Mouse (Mus musculus) small intestine, adult 2 months (tissue): ENCODE measurements around the gene Tmem82.

Experiments
- CTCF ChIP-seq: fragments of 200-500 bp; IDR thresholded peaks from 2 replicates; pipeline ENCODE4 v1.5.1; 2012; ENCODE audit warnings: low read depth, mild to moderate bottlenecking, control low read depth, inconsistent platforms, low read length, moderate library complexity, mixed read lengths; ENCODE audit not compliant: insufficient replicate concordance, insufficient read length; ENCODE audit errors: extremely low read depth
- POLR2A ChIP-seq: fragments of 200-500 bp; IDR thresholded peaks from 2 replicates; pipeline ENCODE4 v1.6.1; 2012; ENCODE audit warnings: low read depth, mild to moderate bottlenecking, control low read depth, inconsistent platforms, low read length, moderate library complexity

GRCm38 (mm10) chr4:141664799-141665198 is 46.4 kb upstream of the Tmem82 start, which contains the start of gene Plekhm2:
- TF ChIP-seq CTCF (no peak), POLR2A (no peak)
